Mouse (Mus musculus): ENCODE results near the gene A030005K14Rik. TPM values are rescaled to one million over a fixed set of nuclear protein-coding genes. Genes with fewer than 3 reads are reported as not detected.

A030005K14Rik gene
- not detected in 2 replicates for polyA plus RNA-seq (2012; rRNA removed; ENCODE audit: low replicate concordance)

DNA sequence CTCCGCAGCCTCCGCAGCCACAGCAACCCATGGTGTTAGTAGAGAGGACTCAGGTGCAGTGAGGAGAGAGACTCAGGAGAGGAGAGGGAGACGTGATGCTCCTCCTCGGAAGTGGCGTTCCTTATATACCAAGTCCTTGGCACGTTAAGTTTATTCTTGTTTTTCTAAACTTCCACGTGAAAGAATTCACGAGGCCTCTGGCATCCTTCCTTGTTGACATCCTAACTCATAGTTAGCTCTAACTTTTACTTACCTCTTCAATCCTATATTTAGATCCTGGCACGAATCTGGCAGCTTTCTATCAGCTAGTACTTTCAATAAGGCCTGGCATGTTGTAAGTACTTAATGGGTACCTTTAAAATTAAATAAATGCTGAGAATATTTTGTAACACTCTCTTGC is at the start of gene A030005K14Rik:
TSS of gene A030005K14Rik (minus strand) at position 101 of the 400 bp plus-strand sequence.

DNA sequence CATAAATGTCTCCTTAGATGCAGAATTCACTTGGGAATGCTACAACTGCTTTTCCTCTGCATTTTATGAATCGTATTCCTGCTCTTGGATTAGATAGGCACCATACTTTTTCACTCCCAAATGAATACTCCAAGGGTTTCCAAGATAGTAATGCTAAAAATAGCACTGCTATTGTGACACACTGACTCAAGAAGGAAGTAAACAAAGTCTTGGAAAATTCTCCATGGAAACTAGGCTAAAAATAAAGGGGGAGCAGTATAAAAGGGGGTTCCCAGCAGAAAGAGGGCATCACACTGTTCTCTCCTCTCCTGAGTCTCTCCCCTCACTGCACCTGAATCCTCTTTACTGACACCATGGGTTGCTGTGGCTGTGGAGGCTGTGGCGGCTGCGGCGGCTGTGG is 1.5 kb upstream of the A030005K14Rik start, which contains the start of gene Krtap28-13:
TSS of gene Krtap28-13 (plus strand) at position 288 of the 400 bp plus-strand sequence.

DNA sequence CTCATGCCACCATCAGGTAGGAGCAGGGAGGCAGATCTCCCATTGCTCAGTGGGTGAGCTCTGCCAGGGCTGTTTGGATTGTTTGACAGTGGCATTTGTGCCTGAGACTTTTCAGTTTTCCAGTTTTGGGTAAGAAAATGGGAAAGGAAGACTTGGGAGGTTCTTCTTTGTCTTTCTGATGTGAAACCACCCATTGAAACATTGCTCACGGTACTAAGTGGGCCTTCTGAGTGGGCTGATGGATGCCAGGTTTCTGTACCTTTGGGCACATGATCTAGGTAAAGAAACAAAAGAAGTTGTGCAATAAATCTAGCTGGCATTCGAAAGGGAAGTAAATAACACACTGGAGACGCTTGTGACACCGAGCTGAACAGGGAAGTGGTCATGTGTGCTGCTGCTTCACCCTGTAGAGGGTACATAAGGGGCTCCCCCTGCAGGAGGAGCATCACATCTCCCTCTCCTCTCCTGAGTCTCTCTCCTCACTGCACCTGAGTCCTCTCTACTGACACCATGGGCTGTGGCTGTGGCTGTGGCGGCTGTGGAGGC is 14.2 kb downstream of the A030005K14Rik start, which contains the start of gene Gm47969:
TSS of gene Gm47969 (plus strand) at position 51 of the 546 bp plus-strand sequence.

DNA sequence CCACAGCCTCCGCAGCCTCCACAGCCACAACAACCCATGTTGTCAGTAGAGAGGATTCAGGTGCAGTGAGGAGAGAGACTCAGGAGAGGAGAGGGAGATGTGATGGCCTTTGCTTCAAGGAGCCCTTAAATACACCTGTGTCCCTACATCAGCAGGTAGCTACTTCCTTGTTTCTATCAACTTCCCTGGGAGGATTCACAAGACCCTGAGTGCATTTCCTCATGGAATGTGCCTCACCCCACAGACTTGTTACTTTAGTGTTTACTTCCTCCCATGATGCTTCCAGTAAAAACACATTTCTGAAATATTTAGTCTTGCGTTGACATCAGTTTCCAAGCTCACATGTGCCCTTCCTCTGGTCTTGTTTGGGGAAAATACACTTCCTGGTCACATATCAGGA is 16.8 kb downstream of the A030005K14Rik start, which contains the start of gene Krtap28-10:
TSS of gene Krtap28-10 (minus strand) at position 101 of the 400 bp plus-strand sequence.

DNA sequence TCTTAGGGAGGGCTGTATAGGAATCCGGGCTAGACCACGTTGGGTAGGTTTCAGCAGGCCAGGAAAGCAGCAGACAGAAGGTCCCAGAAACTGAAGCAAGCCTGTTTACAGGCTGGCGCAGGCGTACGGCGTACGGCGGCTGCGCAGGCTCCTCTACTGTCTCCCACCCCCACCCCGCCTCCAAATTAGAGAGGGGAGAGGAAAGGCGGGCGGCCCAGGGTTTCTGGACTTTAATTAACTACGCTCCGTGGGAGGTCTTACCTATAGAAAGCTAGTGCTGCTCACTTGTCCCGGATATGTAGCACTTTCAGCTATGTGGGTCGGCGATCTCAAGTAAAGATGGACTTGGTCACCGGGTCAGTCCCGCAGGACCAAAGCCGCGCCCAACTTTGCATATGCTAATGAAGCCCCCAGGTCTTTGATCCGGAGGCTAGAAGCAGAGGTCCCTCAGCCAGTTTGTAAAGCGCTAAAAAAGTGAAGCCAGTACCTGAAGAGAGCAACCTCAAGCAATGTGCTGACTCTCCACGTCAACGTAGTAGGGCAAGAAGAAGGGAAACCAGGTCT is 21.0 kb downstream of the A030005K14Rik start, which contains the start of gene Slc19a3:
TSS of gene Slc19a3 (minus strand) at position 340 of the 564 bp plus-strand sequence.

Other genes with a start within 250 kb of the A030005K14Rik start
- gene Agfg1, start 219.9 kb downstream of the A030005K14Rik start, polyA plus RNA-seq (2012; rRNA removed; ENCODE audit: low replicate concordance), result 42.7 and 63.9 TPM in 2 replicates
- gene A030005L19Rik, start 146.1 kb downstream of the A030005K14Rik start, polyA plus RNA-seq (2012; rRNA removed; ENCODE audit: low replicate concordance), result 0.60 and 1.1 TPM in 2 replicates
- not detected in 2 replicates for gene A030014E15Rik, start 134.5 kb downstream of the A030005K14Rik start, polyA plus RNA-seq (2012; rRNA removed; ENCODE audit: low replicate concordance)
- gene Gm6217, start 128.0 kb downstream of the A030005K14Rik start, polyA plus RNA-seq (2012; rRNA removed; ENCODE audit: low replicate concordance), result not detected in 2 replicates
- not detected in 2 replicates for gene A030003K21Rik, start 116.0 kb downstream of the A030005K14Rik start, polyA plus RNA-seq (2012; rRNA removed; ENCODE audit: low replicate concordance)
- not detected in 2 replicates for gene Gm7544, start 103.4 kb downstream of the A030005K14Rik start, polyA plus RNA-seq (2012; rRNA removed; ENCODE audit: low replicate concordance)
- not detected in 2 replicates for gene Gm47955, start 99.1 kb downstream of the A030005K14Rik start, polyA plus RNA-seq (2012; rRNA removed; ENCODE audit: low replicate concordance)
- not detected in 2 replicates for gene Gm47959, start 58.8 kb downstream of the A030005K14Rik start, polyA plus RNA-seq (2012; rRNA removed; ENCODE audit: low replicate concordance)
- gene Slc19a3, start 20.9 kb downstream of the A030005K14Rik start, polyA plus RNA-seq (2012; rRNA removed; ENCODE audit: low replicate concordance), result 0.41 and 0.72 TPM in 2 replicates
- gene Krtap28-10, start 16.9 kb downstream of the A030005K14Rik start, polyA plus RNA-seq (2012; rRNA removed; ENCODE audit: low replicate concordance), result not detected in 2 replicates
- not detected in 2 replicates for gene Gm47969, start 14.4 kb downstream of the A030005K14Rik start, polyA plus RNA-seq (2012; rRNA removed; ENCODE audit: low replicate concordance)
- gene Krtap28-13, start 1.6 kb upstream of the A030005K14Rik start, polyA plus RNA-seq (2012; rRNA removed; ENCODE audit: low replicate concordance), result not detected in 2 replicates
- gene Ccl20, start 57.4 kb upstream of the A030005K14Rik start, polyA plus RNA-seq (2012; rRNA removed; ENCODE audit: low replicate concordance), result 0.32 TPM in 1 of 2 replicates, not detected in the other
- not detected in 2 replicates for gene Daw1, start 100.4 kb upstream of the A030005K14Rik start, polyA plus RNA-seq (2012; rRNA removed; ENCODE audit: low replicate concordance)